Mouse (Mus musculus): Measurements from ENCODE around the gene Ifi209. TPM values are rescaled to one million over a fixed set of nuclear protein-coding genes. Genes with fewer than 3 reads are reported as not detected.

Gene Ifi209
- polyA plus RNA-seq, 1 experiment = 83.9 TPM

- Histone ChIP-seq H3K4me1 (ENCODE audit: control insufficient read depth, insufficient read depth, low read length) (peaks cover 2% of the 10 kb centered on the region; the same call in 1 of the 2 replicates), H3K4me3 (ENCODE audit: insufficient read depth, low read length) (no peak overlapping the region), H3K27ac (ENCODE audit: insufficient read depth, low read depth, low read length) (no peak overlapping the region)
- no peak for TF ChIP-seq CTCF (IDR thresholded peaks at IDR 0.05; ENCODE audit: low read depth, low read length)
- TF ChIP-seq POLR2A (IDR thresholded peaks at IDR 0.05; ENCODE audit: borderline replicate concordance, low read depth, low read length) = no peak
These were observed 63.6 kb downstream of the Ifi209 start for GRCm38 (mm10) chr1:173694270-173694669.

Other genes with a start within 250 kb of the Ifi209 start
- 17.7 and 19.1 TPM in 2 replicates for gene Ifi206, start 139.9 kb upstream of the Ifi209 start, polyA plus RNA-seq (2012; ENCODE audit: insufficient read depth, insufficient read length, missing spikeins)
- 4.4 and 7.1 TPM in 2 replicates for gene Ifi214, start 95.0 kb upstream of the Ifi209 start, polyA plus RNA-seq (2012; ENCODE audit: insufficient read depth, insufficient read length, missing spikeins)
- gene Ifi213, start 31.6 kb upstream of the Ifi209 start, polyA plus RNA-seq (2012; ENCODE audit: insufficient read depth, insufficient read length, missing spikeins) = 57.2 and 58.1 TPM in 2 replicates
- gene Ifi208, start 42.8 kb downstream of the Ifi209 start, polyA plus RNA-seq (2012; ENCODE audit: insufficient read depth, insufficient read length, missing spikeins) = 6.7 and 7.9 TPM in 2 replicates
- gene Ifi207, start 110.8 kb downstream of the Ifi209 start, polyA plus RNA-seq (2012; ENCODE audit: insufficient read depth, insufficient read length, missing spikeins) = 257 and 281 TPM in 2 replicates
- gene Ifi204, start 136.0 kb downstream of the Ifi209 start, polyA plus RNA-seq (2012; ENCODE audit: insufficient read depth, insufficient read length, missing spikeins) = 232 and 235 TPM in 2 replicates